Mouse (Mus musculus): ENCODE measurements around the gene Pknox2.

- TF ChIP-seq CTCF (IDR thresholded peaks at IDR 0.05; ENCODE audit: control insufficient read depth, insufficient read depth, low read length) (no peak), POLR2A (IDR thresholded peaks at IDR 0.05; ENCODE audit: borderline replicate concordance, control insufficient read depth, low read depth, low read length) (no peak)
Measured at GRCm38 (mm10) chr9:36950271-36951132, 196.7 kb downstream of the Pknox2 start.

Data from bone marrow, adult 2 months (tissue).